Mouse (Mus musculus) heart, postnatal 0 days (tissue): ENCODE measurements around the gene Plcg2. TPM values are rescaled to one million over a fixed set of nuclear protein-coding genes. Genes with fewer than 3 reads are reported as not detected.

Experiments
- ATAC-seq: fragments of 200-750 bp; cut with Nextera tagmentation; 2 replicates; pipeline ENCODE4 v1.8.0; 2017; ENCODE audit warnings: low read depth, moderate number of reproducible peaks, moderate library complexity; ENCODE audit not compliant: insufficient read depth
- DNase-seq: peaks from one replicate; pipeline ENCODE4 v3.0.0-alpha.2; 2016; ENCODE audit warnings: low spot score
- H3K27ac ChIP-seq: fragments of 300-500 bp; sonication (generic); 2 replicates; pipeline ENCODE4 v1.5.1; 2014; ENCODE audit warnings: low read depth, mild to moderate bottlenecking
- H3K27me3 ChIP-seq: fragments of 300-500 bp; sonication (generic); 2 replicates; pipeline ENCODE4 v1.6.1; 2014; ENCODE audit warnings: low read length, mixed read lengths; ENCODE audit not compliant: control insufficient read depth, insufficient read depth
- H3K36me3 ChIP-seq: fragments of 300-500 bp; sonication (generic); replicated peaks from 2 replicates; pipeline ENCODE4 v1.6.1; 2014; ENCODE audit warnings: low read length, mixed read lengths; ENCODE audit not compliant: control insufficient read depth, insufficient read depth
- H3K4me1 ChIP-seq: fragments of 300-500 bp; sonication (generic); 2 replicates; pipeline ENCODE4 v1.6.1; 2014; ENCODE audit warnings: antibody characterized with exemption; ENCODE audit not compliant: control insufficient read depth, insufficient read depth
- H3K4me2 ChIP-seq: fragments of 300-500 bp; sonication (generic); 2 replicates; pipeline ENCODE4 v1.6.1; 2014; ENCODE audit warnings: low read depth, mild to moderate bottlenecking, low read length, moderate library complexity
- H3K4me3 ChIP-seq: fragments of 300-500 bp; sonication (generic); 2 replicates; pipeline ENCODE4 v1.5.1; 2014; ENCODE audit warnings: low read depth, low read length
- H3K9ac ChIP-seq: fragments of 300-500 bp; sonication (generic); replicated peaks from 2 replicates; pipeline ENCODE4 v1.6.1; 2014; ENCODE audit warnings: low read depth, low read length, mixed read lengths
- H3K9me3 ChIP-seq: fragments of 300-500 bp; sonication (generic); replicated peaks from 2 replicates; pipeline ENCODE4 v1.6.1; 2016; ENCODE audit warnings: low read length; ENCODE audit not compliant: control insufficient read depth
- CTCF ChIP-seq: IDR thresholded peaks from 2 replicates; pipeline ENCODE4 v1.5.1; 2016; ENCODE audit warnings: antibody characterized with exemption, control low read depth, low read depth
- EP300 ChIP-seq: IDR thresholded peaks from 2 replicates; pipeline ENCODE4 v1.6.1; 2016; ENCODE audit warnings: antibody characterized with exemption, low read depth
- WGBS: fragments of 180-500 bp; shearing (Covaris S2); extraction: QIAGEN DNeasy Blood & Tissue Kit; methylation state at CpG from one replicate; pipeline ENCODE4 v1.1.7; 2014; 5-methylcytosine and 5-hydroxymethylcytosine counted together
- polyA plus RNA-seq: library from polyadenylated mRNA; unstranded; fragments of >200 nt; fragmentation: Nextera tagmentation; extraction: Ambion mirVana; gene quantifications from 2 replicates; pipeline ENCODE4 v1.2.1, GENCODE M21; 2015
- total RNA-seq: library from RNA; depleted of rRNA; stranded (reverse); fragments of >200 nt; gene quantifications from 2 replicates; pipeline ENCODE4 v1.2.3, GENCODE M21; 2014; ENCODE audit warnings: low replicate concordance

Gene Plcg2
- total and polyA plus RNA-seq, 2 experiments from 2014 or later = 5.0 to 8.8 TPM

- ATAC-seq (no peak), DNase-seq (no peak)
- Histone ChIP-seq H3K4me3 (no peak overlapping the region), H3K4me1 (no peaks in the 10 kb centered on the region), H3K27me3 (no peaks in the 10 kb centered on the region), H3K4me2 (no peak overlapping the region), H3K9ac (no peak overlapping the region), H3K27ac (no peak overlapping the region), H3K9me3 (no peaks in the 10 kb centered on the region), H3K36me3 (no peaks in the 10 kb centered on the region)
- no peak for TF ChIP-seq CTCF
- TF ChIP-seq EP300 = no peak
- WGBS = 44% methylated on average over 16 of the region's 16 CpGs
Measured at GRCm38 (mm10) chr8:117562445-117563014, 64.4 kb downstream of the Plcg2 start.

- ATAC-seq = no peak
- peak; percentile 38 for DNase-seq
- no peaks in the 10 kb centered on the region for H3K27me3 ChIP-seq
- WGBS = 23% methylated on average over 5 of the region's 5 CpGs
- no peaks in the 10 kb centered on the region for H3K36me3 ChIP-seq
- H3K4me1 ChIP-seq = no peaks in the 10 kb centered on the region
- no peak overlapping the region for H3K4me2 ChIP-seq
- TF ChIP-seq EP300 (no peak), CTCF (peak; percentile 94)
- H3K9me3 ChIP-seq = no peaks in the 10 kb centered on the region
- no peak overlapping the region for H3K9ac ChIP-seq
- no peak overlapping the region for H3K4me3 ChIP-seq
- H3K27ac ChIP-seq = no peak overlapping the region
Measured at GRCm38 (mm10) chr8:117569409-117569808, 71.3 kb downstream of the Plcg2 start.

GRCm38 (mm10) chr8:117576291-117576785 lies 78.2 kb downstream of the Plcg2 start:
- DNase-seq (no peak), ATAC-seq (no peak)
- no peaks in the 10 kb centered on the region for H3K36me3 ChIP-seq
- H3K4me1 ChIP-seq = no peaks in the 10 kb centered on the region
- H3K9ac ChIP-seq = no peak overlapping the region
- no peak overlapping the region for H3K27ac ChIP-seq
- no peaks in the 10 kb centered on the region for H3K27me3 ChIP-seq
- WGBS = 75% methylated on average over 9 of the region's 9 CpGs
- TF ChIP-seq CTCF (no peak), EP300 (no peak)
- no peak overlapping the region for H3K4me3 ChIP-seq
- no peaks in the 10 kb centered on the region for H3K9me3 ChIP-seq
- H3K4me2 ChIP-seq = no peak overlapping the region

GRCm38 (mm10) chr8:117577059-117577458 lies 79.0 kb downstream of the Plcg2 start:
- no peak for DNase-seq

GRCm38 (mm10) chr8:117577883-117578282 lies 79.8 kb downstream of the Plcg2 start:
- Histone ChIP-seq H3K9ac (no peak overlapping the region), H3K4me1 (no peaks in the 10 kb centered on the region), H3K9me3 (0 out of 2 replicates have a peak, but pooled peaks cover 3% of the 10 kb centered on the region), H3K36me3 (no peaks in the 10 kb centered on the region), H3K4me3 (no peak overlapping the region), H3K27me3 (no peaks in the 10 kb centered on the region), H3K4me2 (no peak overlapping the region), H3K27ac (no peak overlapping the region)
- TF ChIP-seq CTCF (peak; percentile 25; the same call in 1 of the 2 replicates), EP300 (no peak)
- no peak for DNase-seq
- no peak for ATAC-seq
- 57% methylated on average over 10 of the region's 10 CpGs for WGBS

More at GRCm38 (mm10) chr8:117577059-117577458, 79.0 kb downstream of the Plcg2 start:
- Histone ChIP-seq H3K27ac (no peak overlapping the region), H3K4me2 (no peak overlapping the region), H3K4me3 (no peak overlapping the region), H3K36me3 (no peaks in the 10 kb centered on the region), H3K9ac (no peak overlapping the region), H3K9me3 (no peaks in the 10 kb centered on the region), H3K27me3 (no peaks in the 10 kb centered on the region), H3K4me1 (no peaks in the 10 kb centered on the region)
- ATAC-seq = no peak
- TF ChIP-seq EP300 (no peak), CTCF (no peak)
- 76% methylated on average over 6 of the region's 6 CpGs for WGBS

GRCm38 (mm10) chr8:117578856-117579255 lies 80.8 kb downstream of the Plcg2 start:
- Histone ChIP-seq H3K9me3 (0 out of 2 replicates have a peak, but pooled peaks cover 3% of the 10 kb centered on the region), H3K9ac (no peak overlapping the region), H3K4me2 (no peak overlapping the region), H3K4me3 (no peak overlapping the region), H3K27ac (no peak overlapping the region), H3K27me3 (no peaks in the 10 kb centered on the region), H3K36me3 (no peaks in the 10 kb centered on the region), H3K4me1 (no peaks in the 10 kb centered on the region)
- no peak for DNase-seq
- ATAC-seq = no peak
- TF ChIP-seq CTCF = no peak
- TF ChIP-seq EP300 = no peak
- 89% methylated on average over 6 of the region's 6 CpGs for WGBS
